Mouse (Mus musculus) hindbrain, embryonic 16.5 days (tissue): ENCODE results near the gene Pigb. TPM values are rescaled to one million over a fixed set of nuclear protein-coding genes. Genes with fewer than 3 reads are reported as not detected.

Experiments
- ATAC-seq: fragments of 200-750 bp; cut with Nextera tagmentation; 2 replicates; pipeline ENCODE4 v1.8.0; 2017; ENCODE audit warnings: moderate TSS enrichment, moderate library complexity
- H3K27ac ChIP-seq: fragments of 300-500 bp; sonication (generic); 2 replicates; pipeline ENCODE4 v1.5.1; 2014; ENCODE audit warnings: low read depth, mild to moderate bottlenecking, control low read depth, low read length, moderate library complexity
- H3K27me3 ChIP-seq: fragments of 300-500 bp; sonication (generic); replicated peaks from 2 replicates; pipeline ENCODE4 v1.6.1; 2014; ENCODE audit warnings: low read length; ENCODE audit not compliant: control insufficient read depth, insufficient read depth
- H3K36me3 ChIP-seq: fragments of 300-500 bp; sonication (generic); 2 replicates; pipeline ENCODE4 v1.6.1; 2014; ENCODE audit warnings: mild to moderate bottlenecking, low read length, moderate library complexity, mixed read lengths; ENCODE audit not compliant: control insufficient read depth, insufficient read depth
- H3K4me1 ChIP-seq: fragments of 300-500 bp; sonication (generic); 2 replicates; pipeline ENCODE4 v1.6.1; 2014; ENCODE audit warnings: low read depth, low read length; ENCODE audit not compliant: control insufficient read depth, insufficient read depth
- H3K4me2 ChIP-seq: fragments of 300-500 bp; sonication (generic); 2 replicates; pipeline ENCODE4 v1.6.1; 2014; ENCODE audit warnings: mild to moderate bottlenecking, low read length, control low read depth, moderate library complexity
- H3K4me3 ChIP-seq: fragments of 300-500 bp; sonication (generic); 2 replicates; pipeline ENCODE4 v1.5.1; 2014; ENCODE audit warnings: mild to moderate bottlenecking, low read length, control low read depth, moderate library complexity
- H3K9ac ChIP-seq: fragments of 300-500 bp; sonication (generic); 2 replicates; pipeline ENCODE4 v1.6.1; 2014; ENCODE audit warnings: low read depth, mild to moderate bottlenecking, control low read depth, low read length, moderate library complexity
- H3K9me3 ChIP-seq: fragments of 300-500 bp; sonication (generic); 2 replicates; pipeline ENCODE4 v1.6.1; 2014; ENCODE audit warnings: mild to moderate bottlenecking, low read length, moderate library complexity; ENCODE audit not compliant: control insufficient read depth
- WGBS: fragments of 180-500 bp; shearing (Covaris S2); extraction: QIAGEN DNeasy Blood & Tissue Kit; methylation state at CpG from one replicate; pipeline ENCODE4 v1.1.7; 2014; 5-methylcytosine and 5-hydroxymethylcytosine counted together
- microRNA-seq: library from miRNA; unstranded; fragments of <30 nt; microRNA quantifications from one replicate; pipeline ENCODE4, GENCODE M21; 2017
- polyA plus RNA-seq: library from polyadenylated mRNA; unstranded; fragments of >200 nt; fragmentation: Nextera tagmentation; extraction: Ambion mirVana; gene quantifications from 2 replicates; pipeline ENCODE4 v1.2.1, GENCODE M21; 2015

Pigb gene
- polyA plus RNA-seq, 1 experiment from 2014 or later, result 14.6 TPM

GRCm38 (mm10) chr9:72961959-72962358 is 78.2 kb downstream of the Pigb start:
- Histone ChIP-seq H3K4me1 (peaks cover 8% of the 10 kb centered on the region), H3K9ac (no peak overlapping the region), H3K27me3 (no peaks in the 10 kb centered on the region), H3K36me3 (no peaks in the 10 kb centered on the region), H3K4me2 (no peak overlapping the region), H3K4me3 (no peak overlapping the region), H3K27ac (no peak overlapping the region), H3K9me3 (no peaks in the 10 kb centered on the region)
- no peak for ATAC-seq
- 80% methylated on average over 15 of the region's 15 CpGs for WGBS

GRCm38 (mm10) chr9:72961346-72961745 is 78.8 kb downstream of the Pigb start:
- no peaks in the 10 kb centered on the region for H3K36me3 ChIP-seq
- no peak overlapping the region for H3K4me2 ChIP-seq
- H3K9ac ChIP-seq, result no peak overlapping the region
- H3K27me3 ChIP-seq, result no peaks in the 10 kb centered on the region
- no peaks in the 10 kb centered on the region for H3K9me3 ChIP-seq
- no peak overlapping the region for H3K4me3 ChIP-seq
- 71% methylated on average over 8 of the region's 8 CpGs for WGBS
- no peak for ATAC-seq
- no peak overlapping the region for H3K27ac ChIP-seq
- H3K4me1 ChIP-seq, result peaks cover 8% of the 10 kb centered on the region

GRCm38 (mm10) chr9:72958521-72959450 is 81.4 kb downstream of the Pigb start, which contains the start of the genes Dyx1c1 and Gm44503:
Gene Dyx1c1, plus strand, starts transcription at chr9:72958785.
Gene Gm44503, plus strand, starts transcription at chr9:72958852.
- WGBS, result 2% methylated on average over 43 of the region's 43 CpGs
- Histone ChIP-seq H3K27ac (peak within 1 kb of the TSS; percentile 74), H3K9me3 (no peaks in the 10 kb centered on the region), H3K4me1 (peaks cover 8% of the 10 kb centered on the region), H3K27me3 (no peaks in the 10 kb centered on the region), H3K4me3 (peak within 1 kb of the TSS; percentile 74), H3K9ac (peak within 1 kb of the TSS; percentile 69), H3K4me2 (peak within 1 kb of the TSS; percentile 82), H3K36me3 (no peaks in the 10 kb centered on the region)
- ATAC-seq, result peak; percentile 97

Small RNAs within 50 kb of the gene (microRNA-seq; reads per million reads assigned to microRNA genes)
- gene Gm27353, result not detected

Other genes with a start within 250 kb of the Pigb start
- gene Prtg, start 233.5 kb downstream of the Pigb start, polyA plus RNA-seq, result 0.40 and 0.51 TPM in 2 replicates
- gene Pygo1, start 114.7 kb downstream of the Pigb start, polyA plus RNA-seq, result 12.0 and 13.4 TPM in 2 replicates
- 2.4 and 2.5 TPM in 2 replicates for gene Dyx1c1, start 81.6 kb downstream of the Pigb start, polyA plus RNA-seq
- gene Gm44503, start 81.5 kb downstream of the Pigb start, polyA plus RNA-seq, result not detected in 2 replicates
- gene Ccpg1os, start 55.0 kb downstream of the Pigb start, polyA plus RNA-seq, result 23.6 and 24.3 TPM in 2 replicates
- gene Ccpg1, start 54.9 kb downstream of the Pigb start, polyA plus RNA-seq, result 49.6 and 50.7 TPM in 2 replicates
- 3.8 and 4.6 TPM in 2 replicates for gene Rab27a, start 4.5 kb upstream of the Pigb start, polyA plus RNA-seq
- gene Khdc3, start 61.5 kb upstream of the Pigb start, polyA plus RNA-seq, result 0.12 and 0.24 TPM in 2 replicates
- gene Gm20509, start 62.1 kb upstream of the Pigb start, polyA plus RNA-seq, result not detected in 2 replicates
- 93.9 and 98.9 TPM in 2 replicates for gene Rsl24d1, start 73.0 kb upstream of the Pigb start, polyA plus RNA-seq